Mouse (Mus musculus): ENCODE data around the gene Fcgr4. TPM values are rescaled to one million over a fixed set of nuclear protein-coding genes. Genes with fewer than 3 reads are reported as not detected.

Fcgr4 gene
- polyA plus RNA-seq, 1 experiment: 2.7 TPM

Other genes starting within 250 kb of the Fcgr4 start
- gene Atf6, start 151.1 kb upstream of the Fcgr4 start, polyA plus RNA-seq (2012; rRNA removed): 12.6 and 14.3 TPM in 2 replicates
- 0.81 and 1.0 TPM in 2 replicates for gene Gm26620, start 133.9 kb upstream of the Fcgr4 start, polyA plus RNA-seq (2012; rRNA removed)
- gene Dusp12, start 133.4 kb upstream of the Fcgr4 start, polyA plus RNA-seq (2012; rRNA removed): 25.4 and 29.1 TPM in 2 replicates
- 0.07 and 0.23 TPM in 2 replicates for gene Fcrlb, start 106.0 kb upstream of the Fcgr4 start, polyA plus RNA-seq (2012; rRNA removed)
- gene Fcrla, start 91.3 kb upstream of the Fcgr4 start, polyA plus RNA-seq (2012; rRNA removed): 0.50 and 0.78 TPM in 2 replicates
- 28.5 and 36.1 TPM in 2 replicates for gene Fcgr2b, start 42.4 kb upstream of the Fcgr4 start, polyA plus RNA-seq (2012; rRNA removed)
- 30.3 and 31.5 TPM in 2 replicates for gene Fcgr3, start 46.0 kb downstream of the Fcgr4 start, polyA plus RNA-seq (2012; rRNA removed)
- gene Cfap126, start 95.0 kb downstream of the Fcgr4 start, polyA plus RNA-seq (2012; rRNA removed): 11.3 and 12.6 TPM in 2 replicates
- 286 and 310 TPM in 2 replicates for gene Sdhc, start 131.7 kb downstream of the Fcgr4 start, polyA plus RNA-seq (2012; rRNA removed)
- gene Mpz, start 131.8 kb downstream of the Fcgr4 start, polyA plus RNA-seq (2012; rRNA removed): 24.1 and 28.5 TPM in 2 replicates
- gene Pcp4l1, start 177.3 kb downstream of the Fcgr4 start, polyA plus RNA-seq (2012; rRNA removed): 317 and 416 TPM in 2 replicates
- gene Nr1i3, start 195.1 kb downstream of the Fcgr4 start, polyA plus RNA-seq (2012; rRNA removed): 0.04 TPM in 1 of 2 replicates, not detected in the other
- 35.0 and 39.6 TPM in 2 replicates for gene Tomm40l, start 203.6 kb downstream of the Fcgr4 start, polyA plus RNA-seq (2012; rRNA removed)
- gene Apoa2, start 206.1 kb downstream of the Fcgr4 start, polyA plus RNA-seq (2012; rRNA removed): 1.0 and 1.8 TPM in 2 replicates
- 64.8 and 72.7 TPM in 2 replicates for gene Fcer1g, start 215.4 kb downstream of the Fcgr4 start, polyA plus RNA-seq (2012; rRNA removed)
- 0.43 and 0.46 TPM in 2 replicates for gene Adamts4, start 231.5 kb downstream of the Fcgr4 start, polyA plus RNA-seq (2012; rRNA removed)
- 110 and 141 TPM in 2 replicates for gene Ndufs2, start 232.5 kb downstream of the Fcgr4 start, polyA plus RNA-seq (2012; rRNA removed)